Mouse (Mus musculus): ENCODE data around the gene Mcm3.

GRCm38 (mm10) chr1:20817172-20817571, 2.9 kb downstream of the Mcm3 start:
- no peak for TF ChIP-seq CTCF (IDR thresholded peaks at IDR 0.05; ENCODE audit: borderline replicate concordance, control insufficient read depth, extremely low read depth, insufficient read depth, low read length, poor library complexity)
- TF ChIP-seq POLR2A (IDR thresholded peaks at IDR 0.05; ENCODE audit: control insufficient read depth, extremely low read depth, insufficient read depth, low read length, poor library complexity) = no peak
